Mouse (Mus musculus) liver, embryonic 14.5 days (tissue): ENCODE measurements around the gene Tent4b. TPM values are rescaled to one million over a fixed set of nuclear protein-coding genes. Genes with fewer than 3 reads are reported as not detected.
A peak's percentile ranks its signal among the peaks of the same experiment; 100 is the strongest.

ENCODE experiments used
- ATAC-seq: fragments of 200-750 bp; cut with Nextera tagmentation; 2 replicates; pipeline ENCODE4 v1.8.0; 2017; ENCODE audit warnings: moderate number of reproducible peaks, mild to moderate bottlenecking, moderate library complexity; ENCODE audit not compliant: insufficient read depth
- DNase-seq, 3 experiments: peaks; one replicate each; pipeline ENCODE4 v3.0.0-alpha.2; 2012 to 2013; ENCODE audit warnings: low read depth in 3 of 3, low spot score in 3 of 3
- H3K27ac ChIP-seq: fragments of 300-500 bp; sonication (generic); 2 replicates; pipeline ENCODE4 v1.5.1; 2014; ENCODE audit warnings: moderate library complexity, mild to moderate bottlenecking, control low read depth, inconsistent platforms
- H3K27me3 ChIP-seq: fragments of 300-500 bp; sonication (generic); 2 replicates; pipeline ENCODE4 v1.6.1; 2014; ENCODE audit warnings: mild to moderate bottlenecking, low read length, moderate library complexity; ENCODE audit not compliant: control insufficient read depth, insufficient read depth
- H3K36me3 ChIP-seq: fragments of 300-500 bp; sonication (generic); replicated peaks from 2 replicates; pipeline ENCODE4 v1.6.1; 2014; ENCODE audit warnings: low read depth; ENCODE audit not compliant: control insufficient read depth, insufficient read depth
- H3K4me1 ChIP-seq, 2 experiments: fragments of 200-500 bp in 1 of 2; fragments of 300-500 bp in 1 of 2; sonication (generic) in 1 of 2; replicated peaks; 2 replicates each; pipeline ENCODE4 v1.6.1; 2012 to 2014; ENCODE audit warnings: antibody characterized with exemption in 1 of 2, inconsistent platforms in 1 of 2, low read length in 1 of 2; ENCODE audit not compliant: control insufficient read depth in 2 of 2, insufficient read depth in 2 of 2
- H3K4me2 ChIP-seq: fragments of 300-500 bp; sonication (generic); 2 replicates; pipeline ENCODE4 v1.6.1; 2014; ENCODE audit warnings: low read depth, mild to moderate bottlenecking, control low read depth, moderate library complexity
- H3K4me3 ChIP-seq, 2 experiments: fragments of 200-500 bp in 1 of 2; fragments of 300-500 bp in 1 of 2; sonication (generic) in 1 of 2; 2 replicates each; pipeline ENCODE4 v1.5.1; 2012 to 2014; ENCODE audit warnings: low read depth in 2 of 2, low read length in 2 of 2, mild to moderate bottlenecking in 2 of 2, control low read depth in 1 of 2, inconsistent platforms in 1 of 2, moderate library complexity in 1 of 2; ENCODE audit not compliant: insufficient read depth in 1 of 2
- H3K9ac ChIP-seq: fragments of 300-500 bp; sonication (generic); replicated peaks from 2 replicates; pipeline ENCODE4 v1.6.1; 2014; ENCODE audit warnings: mild to moderate bottlenecking, control low read depth, moderate library complexity
- H3K9me3 ChIP-seq: fragments of 300-500 bp; sonication (generic); 2 replicates; pipeline ENCODE4 v1.6.1; 2016; ENCODE audit warnings: low read length, mixed read lengths; ENCODE audit not compliant: control insufficient read depth
- CTCF ChIP-seq: IDR thresholded peaks from 2 replicates; pipeline ENCODE4 v1.5.1; 2016; ENCODE audit warnings: antibody characterized with exemption, low read depth, control low read depth
- EP300 ChIP-seq: IDR thresholded peaks from 2 replicates; pipeline ENCODE4 v1.6.1; 2016; ENCODE audit warnings: antibody characterized with exemption, low read depth
- WGBS: fragments of 180-500 bp; shearing (Covaris S2); extraction: QIAGEN DNeasy Blood & Tissue Kit; methylation state at CpG from one replicate; pipeline ENCODE4 v1.1.7; 2014; ENCODE audit not compliant: insufficient replicate concordance; 5-methylcytosine and 5-hydroxymethylcytosine counted together
- polyA plus RNA-seq, 2 experiments: library from polyadenylated mRNA; depleted of rRNA in 1 of 2; stranded (reverse) in 1 of 2; unstranded in 1 of 2; fragments of >200 nt; fragmentation: Nextera tagmentation in 1 of 2; extraction: Ambion mirVana in 1 of 2; gene quantifications; 2 replicates each; pipeline versions ENCODE4 v1.2.1 to v1.2.3; 2012 to 2014

Gene Tent4b
- polyA plus RNA-seq, 2 experiments, result 4.3 to 9.2 TPM

DNA sequence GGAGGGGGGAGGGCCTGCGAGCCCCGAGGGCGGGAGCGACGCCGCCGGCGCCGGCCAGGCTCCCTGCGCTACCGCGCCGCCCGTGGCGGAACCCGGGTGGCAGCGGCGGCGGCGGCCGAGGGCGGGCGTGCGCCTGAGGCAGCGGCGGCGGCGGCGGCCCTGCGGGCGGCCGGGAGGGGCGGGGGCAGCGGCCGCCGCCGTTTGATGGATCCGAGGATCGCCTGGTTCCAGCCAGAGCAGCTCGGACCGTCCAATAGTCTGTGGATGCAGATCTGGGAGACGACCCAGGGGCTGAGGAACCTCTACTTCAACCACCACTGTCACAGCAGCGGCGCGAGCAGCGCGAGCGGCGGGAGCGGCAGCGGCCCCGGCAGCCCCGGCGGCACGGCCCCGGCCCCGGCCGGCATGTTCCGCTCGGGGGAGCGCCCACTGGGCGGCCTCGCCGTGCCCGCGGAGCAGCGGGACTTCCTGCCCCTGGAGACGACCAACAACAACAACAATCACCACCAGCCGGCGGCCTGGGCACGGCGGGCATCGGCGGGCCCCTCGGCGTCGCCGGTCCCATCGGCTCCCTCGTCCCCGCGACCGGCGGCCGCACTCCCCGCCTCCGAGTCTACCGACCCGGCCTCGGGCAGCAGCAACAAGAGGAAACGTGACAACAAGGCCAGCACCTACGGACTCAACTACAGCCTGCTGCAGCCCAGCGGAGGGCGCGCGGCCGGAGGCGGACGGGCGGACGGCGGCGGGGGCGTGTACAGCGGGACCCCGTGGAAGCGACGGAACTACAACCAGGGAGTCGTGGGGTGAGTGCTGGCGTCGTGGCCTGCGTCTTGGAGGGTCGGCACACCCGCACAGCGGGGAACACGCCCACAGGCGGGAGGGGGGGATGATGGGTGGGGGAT lies 938 bp downstream of the Tent4b start:
- peak; percentile 67 for ATAC-seq
- Histone ChIP-seq H3K27me3 (no peaks in the 10 kb centered on the region), H3K27ac (peak overlapping the region; percentile 70), H3K36me3 (peaks cover 2% of the 10 kb centered on the region; the same call in 1 of the 2 replicates), H3K9me3 (no peaks in the 10 kb centered on the region), H3K4me1 (peaks cover 8 to 19% of the 10 kb centered on the region in 2 experiments), H3K4me3 (peak overlapping the region; percentile 97 to 98), H3K4me2 (peak overlapping the region; percentile 99), H3K9ac (peak overlapping the region; percentile 80)
- DNase-seq, result peak in 1 of 3 experiments; percentile 13
- TF ChIP-seq CTCF, result no peak
- under 1% methylated on average over 110 of the region's 117 CpGs for WGBS

GRCm38 (mm10) chr8:88200724-88201495 lies 1.9 kb downstream of the Tent4b start:
- DNase-seq (no peak), ATAC-seq (no peak)
- H3K4me3 ChIP-seq, result peak overlapping the region; percentile 97 to 98
- peaks cover 8 to 19% of the 10 kb centered on the region in 2 experiments for H3K4me1 ChIP-seq
- peak overlapping the region; percentile 99 for H3K4me2 ChIP-seq
- peaks cover 2% of the 10 kb centered on the region for H3K36me3 ChIP-seq
- TF ChIP-seq CTCF (no peak), EP300 (no peak)
- H3K27ac ChIP-seq, result peak overlapping the region; percentile 33; the same call in 1 of the 2 replicates
- H3K9me3 ChIP-seq, result no peaks in the 10 kb centered on the region
- H3K27me3 ChIP-seq, result no peaks in the 10 kb centered on the region
- peak overlapping the region; percentile 80 for H3K9ac ChIP-seq
- WGBS, result 23% methylated on average over 10 of the region's 10 CpGs

GRCm38 (mm10) chr8:88201641-88202040 lies 2.6 kb downstream of the Tent4b start:
- ATAC-seq (no peak), DNase-seq (no peak)
- 62% methylated on average over 3 of the region's 3 CpGs for WGBS
- peak overlapping the region; percentile 99 for H3K4me2 ChIP-seq
- H3K9ac ChIP-seq, result 0 out of 2 replicates have a peak overlapping the region, but pooled peaks have one; percentile 13
- peak overlapping the region in 1 of 2 experiments; percentile 98; a peak in 2 of 4 replicates for H3K4me3 ChIP-seq
- H3K27ac ChIP-seq, result no peak overlapping the region; the same call in 1 of the 2 replicates
- H3K36me3 ChIP-seq, result peaks cover 5% of the 10 kb centered on the region
- no peak for TF ChIP-seq EP300
- TF ChIP-seq CTCF, result no peak
- peaks cover 8 to 19% of the 10 kb centered on the region in 2 experiments for H3K4me1 ChIP-seq
- H3K9me3 ChIP-seq, result no peaks in the 10 kb centered on the region
- H3K27me3 ChIP-seq, result no peaks in the 10 kb centered on the region

DNA sequence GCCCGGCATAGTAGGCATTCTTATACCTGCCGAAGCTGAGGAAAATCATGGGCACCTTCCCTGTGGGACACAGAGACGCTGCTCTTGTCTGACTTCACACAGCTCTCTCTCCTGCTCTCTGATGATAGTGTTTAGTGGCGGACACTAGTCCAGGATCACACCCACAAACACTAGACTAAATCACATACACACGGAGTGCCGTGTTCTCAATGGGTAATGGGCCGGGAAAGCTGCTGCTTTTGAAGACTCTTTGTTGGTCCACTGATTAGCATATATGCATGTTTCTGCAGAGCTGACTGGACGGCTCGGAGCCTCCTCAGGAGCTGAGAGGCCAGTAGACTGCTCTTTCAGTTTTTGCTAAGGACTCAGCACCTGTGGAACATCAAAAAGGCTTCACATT lies 7.0 kb downstream of the Tent4b start:
- H3K9ac ChIP-seq, result no peak overlapping the region
- no peak for ATAC-seq
- DNase-seq, result no peak
- WGBS, result 85% methylated on average over 9 of the region's 9 CpGs
- H3K36me3 ChIP-seq, result peaks cover 5% of the 10 kb centered on the region
- H3K4me1 ChIP-seq, result peaks cover 6 to 22% of the 10 kb centered on the region in 2 experiments
- H3K4me3 ChIP-seq, result no peak overlapping the region
- H3K9me3 ChIP-seq, result no peaks in the 10 kb centered on the region
- H3K27me3 ChIP-seq, result no peaks in the 10 kb centered on the region
- TF ChIP-seq EP300 (no peak), CTCF (no peak)
- no peak overlapping the region for H3K4me2 ChIP-seq
- H3K27ac ChIP-seq, result no peak overlapping the region
